Mouse (Mus musculus) small intestine, adult 2 months (tissue): ENCODE results near the gene Il16. TPM values are rescaled to one million over a fixed set of nuclear protein-coding genes. Genes with fewer than 3 reads are reported as not detected.

Experiments used
- H3K27ac ChIP-seq: fragments of 200-500 bp; 2 replicates; pipeline ENCODE4 v1.5.1; 2012; ENCODE audit warnings: low read depth, low read length, control low read depth, inconsistent platforms; ENCODE audit not compliant: insufficient read depth
- H3K27me3 ChIP-seq: fragments of 200-500 bp; 2 replicates; pipeline ENCODE4 v1.6.1; 2012; ENCODE audit warnings: mild to moderate bottlenecking, moderate library complexity, low read length, inconsistent platforms; ENCODE audit not compliant: control insufficient read depth, insufficient read depth
- H3K36me3 ChIP-seq: fragments of 200-500 bp; 2 replicates; pipeline ENCODE4 v1.6.1; 2012; ENCODE audit warnings: mild to moderate bottlenecking, low read length, control low read depth, inconsistent platforms; ENCODE audit not compliant: control insufficient read depth, insufficient read depth
- H3K4me1 ChIP-seq: fragments of 200-500 bp; 2 replicates; pipeline ENCODE4 v1.6.1; 2012; ENCODE audit warnings: low read length, inconsistent platforms, mixed read lengths; ENCODE audit not compliant: control insufficient read depth, insufficient read depth, insufficient read length
- H3K4me3 ChIP-seq: fragments of 200-500 bp; 2 replicates; pipeline ENCODE4 v1.5.1; 2012; ENCODE audit warnings: low read depth, mild to moderate bottlenecking, control low read depth, inconsistent platforms, low read length, moderate library complexity
- CTCF ChIP-seq: fragments of 200-500 bp; IDR thresholded peaks from 2 replicates; pipeline ENCODE4 v1.5.1; 2012; ENCODE audit warnings: low read depth, mild to moderate bottlenecking, control low read depth, inconsistent platforms, low read length, moderate library complexity, mixed read lengths; ENCODE audit not compliant: insufficient replicate concordance, insufficient read length; ENCODE audit errors: extremely low read depth
- POLR2A ChIP-seq: fragments of 200-500 bp; IDR thresholded peaks from 2 replicates; pipeline ENCODE4 v1.6.1; 2012; ENCODE audit warnings: low read depth, mild to moderate bottlenecking, control low read depth, inconsistent platforms, low read length, moderate library complexity
- WGBS: fragments of 180-500 bp; shearing (Covaris S2); methylation state at CpG from one replicate; pipeline ENCODE4 v1.1.7; 2018; 5-methylcytosine and 5-hydroxymethylcytosine counted together
- polyA plus RNA-seq: library from polyadenylated mRNA; depleted of rRNA; stranded (reverse); fragments of >200 nt; gene quantifications from 2 replicates; pipeline ENCODE4 v1.2.3, GENCODE M21; 2012; rRNA removed

Il16 gene
- polyA plus RNA-seq, 1 experiment, result 6.3 TPM

DNA sequence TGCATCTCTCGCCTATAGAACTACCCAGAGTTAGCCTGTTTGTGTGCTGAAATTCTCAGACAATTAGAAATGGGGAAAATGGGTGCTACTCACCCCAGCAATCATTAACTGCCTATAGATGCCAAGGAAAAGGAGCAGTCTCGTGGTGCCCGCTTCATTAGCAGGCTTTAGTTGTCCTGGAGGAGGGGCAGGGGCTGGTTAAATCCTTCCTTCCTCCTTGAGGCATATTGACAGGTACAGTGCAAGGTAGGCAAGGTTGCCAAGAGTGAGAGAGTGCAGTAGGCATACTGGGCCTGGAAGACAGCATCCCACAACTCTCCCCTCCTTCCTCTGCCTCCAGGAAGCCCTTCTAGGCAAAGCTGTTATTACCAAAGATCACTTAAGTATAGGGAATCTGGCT lies 151.5 kb downstream of the Il16 start:
- H3K27me3 ChIP-seq, result peaks cover 3% of the 10 kb centered on the region; the same call in 1 of the 2 replicates
- WGBS, result 73% methylated on average over 3 of the region's 3 CpGs
- H3K27ac ChIP-seq, result no peak overlapping the region
- H3K4me1 ChIP-seq, result peaks cover 3% of the 10 kb centered on the region; the same call in 1 of the 2 replicates
- H3K36me3 ChIP-seq, result no peaks in the 10 kb centered on the region
- no peak overlapping the region for H3K4me3 ChIP-seq
- TF ChIP-seq POLR2A (no peak), CTCF (no peak)

Other genes starting within 250 kb of the Il16 start
- 0.06 and 0.17 TPM in 2 replicates for gene Tmc3, start 160.8 kb downstream of the Il16 start, polyA plus RNA-seq
- 2.5 and 4.9 TPM in 2 replicates for gene Stard5, start 113.8 kb downstream of the Il16 start, polyA plus RNA-seq
- not detected in 2 replicates for gene Cfap161, start 49.2 kb upstream of the Il16 start, polyA plus RNA-seq
- 62.0 and 117 TPM in 2 replicates for gene Tlnrd1, start 138.6 kb upstream of the Il16 start, polyA plus RNA-seq
- 2.2 and 2.4 TPM in 2 replicates for gene Mesd, start 138.7 kb upstream of the Il16 start, polyA plus RNA-seq